Mouse (Mus musculus): ENCODE measurements at regions not wholly inside any gene's neighbourhood (a gene's known extent, or its start where the extent isn't known, plus 50 kb on each side); places are given as distances from the start of the nearest gene placed in this dataset.

DNA sequence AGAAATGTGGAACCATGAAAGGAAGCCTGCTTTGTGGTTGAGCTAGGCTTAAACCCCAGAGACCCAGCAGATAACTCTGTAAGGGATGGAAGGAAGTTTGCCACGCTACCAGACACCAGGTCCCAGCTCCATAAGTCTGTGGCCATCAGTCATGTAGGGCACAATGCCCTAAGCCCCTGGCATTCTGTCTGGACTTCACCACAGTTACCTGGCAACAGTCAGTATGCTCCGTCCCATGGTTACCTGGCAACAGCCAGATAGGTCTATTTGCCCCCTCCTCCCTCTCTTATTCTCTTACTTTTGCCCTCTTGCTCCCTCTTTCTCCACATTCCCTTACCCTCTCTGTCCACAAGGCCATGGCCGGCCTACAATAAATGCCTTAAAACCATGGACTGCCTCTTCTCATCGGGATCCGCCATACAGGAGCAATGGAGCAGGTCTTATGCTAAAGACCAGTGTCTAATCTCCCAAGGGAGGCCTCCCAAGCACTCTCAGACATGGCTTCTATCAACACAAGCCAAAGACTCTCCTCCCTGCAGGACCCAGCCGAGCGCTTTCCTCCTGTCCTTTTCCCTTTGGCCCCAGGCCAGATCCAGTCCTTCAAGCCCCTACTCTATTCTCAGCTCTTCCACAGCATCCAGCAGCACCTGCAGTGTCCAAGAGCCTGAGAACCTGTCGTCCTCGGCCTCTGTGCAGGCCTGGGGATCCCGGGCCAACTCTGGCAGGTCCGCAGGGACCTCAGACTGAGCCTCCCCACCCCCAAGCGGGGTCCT, 66.3 kb upstream of the Usp38 start:
- Histone ChIP-seq H3K4me1 (replicated peaks) (peaks cover 16% of the 10 kb centered on the region), H3K36me3 (no peaks in the 10 kb centered on the region), H3K27ac (no peak overlapping the region), H3K9me3 (no peaks in the 10 kb centered on the region), H3K4me3 (replicated peaks) (no peak overlapping the region), H3K4me2 (no peak overlapping the region), H3K9ac (replicated peaks) (no peak overlapping the region), H3K27me3 (no peaks in the 10 kb centered on the region)
- no peak for ATAC-seq (ENCODE audit: insufficient number of reproducible peaks, insufficient read depth, low FRiP score, low TSS enrichment, low read depth)
- 76% methylated on average over 12 of the region's 12 CpGs for WGBS

DNA sequence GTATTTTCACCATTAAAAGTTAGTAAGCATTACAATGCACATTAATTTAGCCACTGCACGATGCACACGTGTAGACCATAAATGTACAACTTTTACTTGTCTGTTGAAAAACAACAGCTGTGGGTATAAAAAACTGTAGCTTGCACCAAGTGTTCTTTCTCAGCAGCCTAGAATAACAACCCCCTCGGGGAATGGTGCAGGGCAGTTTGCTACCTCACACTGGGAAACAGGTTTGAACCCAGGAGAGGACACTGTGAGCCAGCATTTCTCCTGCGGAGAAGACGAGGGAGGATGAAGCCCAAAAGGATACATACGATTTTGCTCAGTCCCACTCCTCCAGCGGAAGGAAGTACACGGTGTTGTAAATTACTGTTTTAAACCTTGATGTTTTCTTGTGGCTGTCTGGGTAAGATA, 65.2 kb upstream of the Usp38 start:
- 48% methylated on average over 8 of the region's 8 CpGs for WGBS
- Histone ChIP-seq H3K27ac (peak overlapping the region; percentile 62), H3K4me1 (replicated peaks) (peaks cover 16% of the 10 kb centered on the region), H3K36me3 (no peaks in the 10 kb centered on the region), H3K4me3 (replicated peaks) (no peak overlapping the region), H3K9ac (replicated peaks) (no peak overlapping the region), H3K9me3 (no peaks in the 10 kb centered on the region), H3K4me2 (no peak overlapping the region), H3K27me3 (no peaks in the 10 kb centered on the region)
- ATAC-seq (ENCODE audit: insufficient number of reproducible peaks, insufficient read depth, low FRiP score, low TSS enrichment, low read depth) = 0 out of 2 replicates have a peak, but pooled peaks have one; percentile 59

DNA sequence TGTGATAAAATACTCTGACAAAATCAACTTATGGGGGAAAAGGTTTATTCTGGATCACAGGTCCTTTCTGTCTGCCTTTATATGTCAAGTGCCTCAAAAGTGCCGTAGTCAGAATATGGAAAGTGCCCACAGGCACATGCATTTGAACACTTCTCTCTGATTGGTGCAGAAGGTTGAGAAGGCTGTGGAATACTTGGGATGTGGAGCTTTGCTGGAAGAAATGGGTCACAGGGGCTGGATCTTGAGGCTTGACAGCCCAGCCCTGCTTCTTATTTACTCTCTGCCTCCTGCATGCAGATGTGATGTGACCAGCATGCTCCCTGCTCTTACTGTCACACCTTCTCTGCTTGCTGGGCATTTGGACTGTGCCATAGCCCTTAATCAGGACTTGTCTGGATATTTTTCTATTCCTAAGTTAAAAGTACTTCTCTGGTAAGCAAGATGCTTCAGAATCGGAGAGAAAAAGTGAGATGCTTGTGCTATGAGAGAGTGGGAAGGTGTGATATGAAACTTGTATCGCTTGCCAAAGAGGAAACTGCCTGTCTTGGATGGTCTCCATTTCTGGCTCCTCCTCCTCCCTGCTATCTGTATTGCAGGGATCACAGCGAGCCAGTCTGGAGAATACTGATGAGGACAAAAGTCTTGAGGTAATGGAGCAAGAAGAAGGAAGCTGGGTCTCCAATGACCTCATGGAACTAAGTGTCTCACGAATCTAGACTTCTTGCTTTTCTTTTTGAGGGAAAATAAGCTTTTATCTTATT, 54.5 kb upstream of the Usp38 start:
- WGBS = 82% methylated on average over 5 of the region's 5 CpGs
- no peaks in the 10 kb centered on the region for H3K27me3 ChIP-seq
- no peak overlapping the region for H3K9ac ChIP-seq (replicated peaks)
- no peak for ATAC-seq (ENCODE audit: insufficient number of reproducible peaks, insufficient read depth, low FRiP score, low TSS enrichment, low read depth)
- H3K27ac ChIP-seq = no peak overlapping the region
- no peak overlapping the region for H3K4me2 ChIP-seq
- no peak overlapping the region for H3K4me3 ChIP-seq (replicated peaks)
- H3K4me1 ChIP-seq (replicated peaks) = no peaks in the 10 kb centered on the region
- H3K36me3 ChIP-seq = no peaks in the 10 kb centered on the region
- H3K9me3 ChIP-seq = no peaks in the 10 kb centered on the region

DNA sequence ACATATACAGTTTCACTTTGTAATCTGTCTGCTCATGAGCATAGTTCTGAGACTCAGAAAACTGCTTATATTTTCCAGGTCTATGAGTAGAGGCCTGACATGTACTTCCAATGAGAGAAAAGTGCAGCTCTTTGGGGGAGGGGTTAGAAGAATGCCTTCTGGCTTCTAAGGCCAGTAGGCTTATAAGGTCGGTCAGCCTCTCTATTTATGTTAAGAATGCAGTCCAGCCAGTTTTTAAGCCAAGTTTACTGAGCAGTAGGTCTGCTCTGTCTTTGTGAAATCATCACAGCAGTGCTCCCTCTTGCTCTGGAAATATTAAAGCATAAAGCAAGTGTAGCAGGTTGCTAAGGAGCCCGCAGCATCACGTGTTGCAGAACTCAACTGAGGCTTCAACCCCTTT, 53.8 kb upstream of the Usp38 start:
- no peaks in the 10 kb centered on the region for H3K9me3 ChIP-seq
- H3K4me1 ChIP-seq (replicated peaks) = no peaks in the 10 kb centered on the region
- 78% methylated on average over 3 of the region's 3 CpGs for WGBS
- H3K4me3 ChIP-seq (replicated peaks) = no peak overlapping the region
- H3K27ac ChIP-seq = no peak overlapping the region
- ATAC-seq (ENCODE audit: insufficient number of reproducible peaks, insufficient read depth, low FRiP score, low TSS enrichment, low read depth) = no peak
- H3K9ac ChIP-seq (replicated peaks) = no peak overlapping the region
- no peak overlapping the region for H3K4me2 ChIP-seq
- H3K27me3 ChIP-seq = no peaks in the 10 kb centered on the region
- H3K36me3 ChIP-seq = no peaks in the 10 kb centered on the region

DNA sequence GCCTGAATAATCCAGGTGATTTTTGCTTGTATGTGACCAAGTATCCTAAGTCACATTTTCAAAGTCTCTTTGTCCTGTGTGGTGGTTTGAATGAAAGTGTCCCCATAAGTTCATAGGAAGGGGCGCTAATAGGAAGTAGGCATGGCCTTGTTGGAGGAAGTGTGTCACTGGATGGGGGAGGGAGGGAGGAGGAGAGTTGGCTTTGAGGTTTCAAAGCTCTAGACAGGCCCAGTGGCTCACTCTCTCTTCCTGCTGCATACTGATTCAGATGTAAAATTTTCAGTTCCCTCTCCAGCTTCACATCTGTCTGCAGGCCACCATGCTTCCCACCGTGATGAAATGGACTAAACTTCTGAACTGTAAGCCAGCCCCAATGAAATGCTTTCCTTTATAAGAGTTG, 52.0 kb upstream of the Usp38 start:
- no peaks in the 10 kb centered on the region for H3K36me3 ChIP-seq
- H3K27ac ChIP-seq = no peak overlapping the region
- no peak for ATAC-seq (ENCODE audit: insufficient number of reproducible peaks, insufficient read depth, low FRiP score, low TSS enrichment, low read depth)
- no peak overlapping the region for H3K9ac ChIP-seq (replicated peaks)
- H3K4me2 ChIP-seq = no peak overlapping the region
- peaks cover 5% of the 10 kb centered on the region; the same call in 1 of the 2 replicates for H3K4me1 ChIP-seq (replicated peaks)
- no peaks in the 10 kb centered on the region for H3K9me3 ChIP-seq
- 86% methylated on average over 2 of the region's 2 CpGs for WGBS
- no peaks in the 10 kb centered on the region for H3K27me3 ChIP-seq
- no peak overlapping the region for H3K4me3 ChIP-seq (replicated peaks)
